Mouse (Mus musculus): ENCODE results near the gene Nab2.

Nab2 gene

DNA sequence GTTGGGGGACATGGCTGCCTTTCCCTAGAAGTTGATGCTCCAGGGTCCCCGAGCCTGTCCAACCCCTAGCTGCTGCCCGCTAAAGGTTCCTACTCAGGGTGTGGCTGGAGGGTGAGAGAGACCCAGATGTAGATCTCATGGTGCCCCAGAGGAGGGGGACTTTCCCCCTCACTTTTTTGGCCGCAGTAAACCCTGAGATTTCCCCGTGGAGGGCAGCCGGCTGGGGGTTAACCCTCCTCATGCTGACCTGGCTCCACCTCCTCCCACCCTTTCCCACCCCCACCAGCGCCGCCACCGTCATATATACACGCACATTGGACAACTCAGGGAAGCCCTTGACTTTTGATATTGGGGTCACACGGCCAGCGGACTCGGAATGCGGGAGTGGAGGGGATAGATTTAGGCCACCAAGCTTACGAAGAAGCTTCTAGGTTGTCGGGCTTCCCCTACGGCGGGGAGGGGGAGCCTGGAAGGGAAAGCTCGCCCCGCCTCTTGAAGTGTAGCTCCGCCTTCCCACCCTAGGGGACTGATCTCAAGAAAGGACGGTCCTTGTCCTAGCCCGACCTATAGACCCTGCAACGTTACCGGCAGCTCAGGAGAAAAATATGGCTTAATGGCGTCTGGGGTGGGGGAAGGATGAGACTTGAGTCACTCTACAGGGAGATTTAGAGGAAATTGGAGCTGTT lies 24.7 kb downstream of the Nab2 start:
- peak; percentile 78 for DNase-seq (ENCODE audit: low spot score)

- DNase-seq (ENCODE audit: low spot score) = peak; percentile 75
These were observed 25.4 kb downstream of the Nab2 start, which contains the start of gene Stat6 for GRCm38 (mm10) chr10:127642772-127643552. TSS of gene Stat6 (plus strand) at chr10:127642986.

- peak; percentile 88 for DNase-seq (ENCODE audit: low spot score)
These were observed 26.3 kb downstream of the Nab2 start for GRCm38 (mm10) chr10:127641861-127642771.

GRCm38 (mm10) chr10:127640421-127640820 lies 27.9 kb downstream of the Nab2 start:
- DNase-seq (ENCODE audit: low spot score) = no peak

- no peak for DNase-seq (ENCODE audit: low spot score)
These were observed 35.6 kb downstream of the Nab2 start for GRCm38 (mm10) chr10:127632668-127633271.

DNA sequence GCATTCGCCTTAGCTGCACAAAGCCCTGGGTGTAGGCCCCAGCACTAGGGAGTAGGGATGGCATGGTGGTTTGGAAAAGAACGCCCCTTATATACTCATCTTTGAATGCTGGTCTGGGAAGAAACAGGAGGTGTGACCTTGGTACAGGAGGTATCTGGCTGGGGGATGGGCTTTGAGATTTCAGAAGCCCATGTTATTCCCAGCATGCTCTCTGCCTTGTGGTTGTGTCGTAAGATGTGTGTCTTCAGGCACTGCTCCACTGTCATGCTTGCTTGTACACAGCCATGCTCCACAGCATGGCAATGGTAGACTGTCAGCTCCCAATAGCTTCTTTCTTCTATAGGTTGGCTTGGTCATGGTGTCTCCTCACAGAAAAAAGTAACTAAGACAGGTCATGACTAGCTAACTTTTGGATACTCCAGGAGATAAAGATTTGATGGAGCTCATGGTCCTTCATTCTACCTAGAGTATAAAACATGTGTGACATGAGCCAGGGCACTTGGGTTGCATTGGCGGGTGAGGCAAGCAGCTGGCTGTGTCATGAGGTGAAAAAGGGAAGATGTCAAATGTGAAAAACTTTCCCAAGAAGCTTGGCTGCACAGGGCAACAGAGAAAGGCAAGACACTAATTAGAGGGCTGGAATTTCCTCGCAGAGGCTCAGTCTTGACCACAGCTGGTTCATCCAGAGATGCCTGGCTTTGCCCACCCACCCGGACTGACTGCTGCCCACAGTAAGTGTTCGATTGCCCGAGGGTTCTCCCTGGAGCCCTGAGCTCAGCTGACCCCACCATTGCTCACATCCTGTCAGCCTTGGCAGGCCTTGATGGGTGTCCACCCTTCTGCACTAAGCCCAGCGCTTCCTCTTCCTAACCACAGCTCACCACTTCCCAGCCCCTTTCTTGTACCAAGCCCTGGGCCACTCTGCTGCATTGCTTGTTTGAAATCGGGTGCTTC lies 36.8 kb downstream of the Nab2 start:
- no peak for DNase-seq (ENCODE audit: low spot score)

GRCm38 (mm10) chr10:127626433-127626832 lies 41.9 kb downstream of the Nab2 start:
- no peak for DNase-seq (ENCODE audit: low spot score)

DNA sequence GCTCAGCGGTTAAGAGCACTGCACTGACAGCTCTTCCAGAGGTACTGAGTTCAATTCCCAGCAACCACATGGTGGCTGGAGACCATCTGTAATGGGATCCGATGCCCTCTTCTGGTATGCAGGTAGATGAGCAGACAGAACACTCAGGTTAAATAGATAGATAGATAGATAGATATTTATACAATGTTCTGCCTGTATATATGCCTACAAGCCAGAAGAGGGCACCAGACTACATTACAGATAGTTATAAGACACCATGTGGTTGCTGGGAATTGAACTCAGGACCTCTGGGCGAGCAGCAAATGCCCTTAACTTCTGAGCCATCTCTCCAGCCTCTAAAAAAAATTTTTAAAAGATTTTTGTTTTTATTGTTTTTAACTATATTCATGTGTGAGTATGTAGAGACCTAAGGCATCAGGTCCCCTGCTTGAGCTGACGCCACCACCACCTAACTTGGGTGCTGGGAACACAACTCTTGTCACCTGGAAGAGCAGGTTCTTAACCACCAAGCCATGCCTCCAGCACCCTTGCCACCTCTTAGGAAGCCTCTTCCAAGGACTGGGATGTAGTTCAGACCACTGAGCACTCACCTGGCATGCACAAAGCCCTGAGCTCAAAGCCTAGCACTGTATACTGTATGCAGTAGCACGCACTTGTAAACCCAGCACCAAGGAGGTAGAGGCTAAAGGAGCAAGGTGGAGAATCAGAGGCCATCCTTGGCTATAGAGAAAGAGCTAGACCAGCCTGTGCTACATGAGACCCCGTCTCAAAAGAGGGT lies 44.7 kb downstream of the Nab2 start:
- DNase-seq (ENCODE audit: low spot score) = no peak

DNA sequence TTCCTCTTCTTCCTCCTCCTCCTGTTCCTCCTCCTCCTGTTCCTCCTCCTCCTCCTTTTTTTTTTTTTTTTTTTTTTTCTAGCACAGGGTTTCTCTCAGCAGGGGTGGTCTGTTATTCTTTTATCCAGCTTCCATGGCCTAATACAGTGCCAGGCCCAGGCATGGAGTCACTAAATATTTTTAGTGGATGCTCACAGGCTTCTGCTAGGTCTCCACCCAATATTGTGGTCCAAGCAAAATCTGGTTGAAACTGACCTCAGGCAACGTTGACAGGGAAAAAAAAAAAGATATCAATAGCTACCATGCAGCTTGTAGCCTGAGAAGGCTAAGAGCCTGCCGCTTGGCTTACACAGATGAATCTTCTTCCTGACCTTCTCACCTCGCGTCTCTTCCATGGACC lies 45.7 kb downstream of the Nab2 start:
- no peak for DNase-seq (ENCODE audit: low spot score)

DNA sequence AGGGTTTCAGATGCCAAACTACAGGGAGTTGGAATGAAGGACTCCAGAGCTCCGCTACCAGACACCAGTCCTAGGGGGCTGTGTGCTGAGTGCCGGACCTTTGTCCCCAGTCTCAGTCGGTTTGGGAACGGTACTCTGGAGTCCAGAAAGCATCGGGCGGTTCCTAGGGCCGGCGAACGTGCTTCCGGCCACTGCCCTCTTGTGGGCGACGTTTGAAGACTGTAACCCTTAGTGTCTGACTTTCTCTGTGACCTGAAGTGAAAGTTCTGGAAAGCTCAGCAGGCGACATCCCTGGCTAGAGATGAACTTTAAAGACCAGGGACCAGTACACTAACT lies 46.3 kb downstream of the Nab2 start:
- DNase-seq (ENCODE audit: low spot score) = peak; percentile 77

- DNase-seq (ENCODE audit: low spot score) = peak; percentile 90
These were observed 46.9 kb downstream of the Nab2 start for GRCm38 (mm10) chr10:127621191-127622056.

DNA sequence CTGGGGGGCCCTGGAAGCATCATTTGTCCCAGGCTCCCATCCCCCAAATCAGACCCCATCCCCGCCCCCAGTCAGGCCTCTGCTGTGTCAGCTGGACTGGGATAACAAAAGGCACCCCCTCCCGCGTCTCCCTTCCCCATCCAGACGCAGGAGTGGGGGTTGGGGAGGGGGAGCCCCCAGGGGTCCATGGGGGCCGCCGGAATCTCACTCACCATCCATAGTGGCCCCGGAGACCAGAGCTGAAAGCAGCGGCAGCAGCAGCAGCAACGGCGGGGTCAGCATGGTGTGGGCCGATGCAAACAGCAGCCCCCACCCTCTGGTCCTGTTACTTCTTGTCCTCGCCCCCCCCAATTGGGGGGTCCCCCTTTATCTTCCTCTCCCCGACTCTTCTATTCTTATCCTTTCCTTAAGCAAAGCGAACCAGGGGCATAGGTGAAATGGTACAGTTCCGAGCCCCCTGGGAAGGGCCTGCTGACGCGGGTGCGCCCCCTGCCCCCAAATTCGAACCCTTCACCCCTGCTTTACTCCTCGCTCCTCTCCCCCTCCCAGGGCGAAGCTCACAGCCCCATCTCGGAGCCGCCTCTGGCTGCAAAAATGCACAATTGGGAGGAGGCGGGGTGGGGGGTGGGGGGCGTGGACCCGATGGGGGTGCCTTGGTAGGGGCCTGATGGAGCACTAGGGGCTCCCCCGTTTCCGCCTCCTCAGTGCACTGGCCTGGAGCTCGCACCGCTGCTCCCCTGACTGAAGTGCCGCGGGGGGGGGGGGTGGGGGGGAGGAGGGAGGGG lies 47.8 kb downstream of the Nab2 start, which contains the start of gene Lrp1:
Lrp1 (minus strand) TSS at position 743 of the 785 bp plus-strand sequence.
- peak; percentile 63 for DNase-seq (ENCODE audit: low spot score)

- DNase-seq (ENCODE audit: low spot score) = peak; percentile 49
These were observed 48.4 kb downstream of the Nab2 start for GRCm38 (mm10) chr10:127619941-127620405.

DNA sequence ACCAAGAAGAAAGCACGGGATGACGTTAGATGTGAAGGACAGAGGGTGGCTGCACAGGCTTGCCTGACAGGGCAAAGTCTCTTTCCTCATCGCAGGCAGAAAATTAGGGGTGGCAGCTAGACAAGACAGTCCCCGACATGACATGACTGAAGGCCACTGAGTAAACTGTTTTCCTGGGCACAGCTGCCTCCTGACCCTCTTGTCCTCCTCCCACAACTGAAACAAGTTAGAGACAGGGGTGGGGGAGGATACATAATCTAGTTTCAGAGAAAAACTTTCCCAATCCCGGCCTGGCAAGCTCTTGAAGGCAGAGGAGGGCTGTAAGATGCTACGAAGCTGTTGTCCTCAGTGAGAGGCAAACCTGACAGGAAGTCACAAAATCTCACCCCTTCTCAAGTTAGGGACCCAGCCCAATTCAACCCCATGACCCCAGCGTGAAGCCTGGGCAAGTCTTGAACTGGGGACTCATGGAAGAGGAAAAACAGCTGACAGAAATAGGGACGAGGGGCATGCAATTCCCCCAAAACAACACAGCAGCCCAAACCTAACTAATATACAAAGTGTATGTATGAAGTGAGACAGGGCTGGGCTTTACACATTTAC lies 49.1 kb downstream of the Nab2 start:
- no peak for DNase-seq (ENCODE audit: low spot score)

DNA sequence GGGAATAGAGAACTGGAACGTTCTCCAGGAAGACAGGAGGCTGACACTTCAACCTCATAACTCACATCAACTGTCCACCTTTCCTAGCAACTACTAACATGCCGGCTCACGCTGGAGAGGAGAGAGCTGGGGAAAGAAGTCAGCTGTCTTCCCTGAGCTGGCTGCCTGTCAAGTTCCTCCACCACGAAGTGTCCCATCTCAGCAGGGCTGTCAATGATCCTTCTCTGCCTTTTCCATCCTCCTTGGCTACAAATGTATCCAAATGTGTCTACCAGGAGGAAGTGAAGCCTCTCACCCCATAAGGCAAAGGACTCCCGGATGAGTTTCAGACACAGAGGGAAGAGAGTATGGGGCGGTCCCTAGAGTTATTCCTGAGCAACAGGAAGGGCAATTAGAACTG lies 50.2 kb downstream of the Nab2 start:
- peak; percentile 31 for DNase-seq (ENCODE audit: low spot score)

DNA sequence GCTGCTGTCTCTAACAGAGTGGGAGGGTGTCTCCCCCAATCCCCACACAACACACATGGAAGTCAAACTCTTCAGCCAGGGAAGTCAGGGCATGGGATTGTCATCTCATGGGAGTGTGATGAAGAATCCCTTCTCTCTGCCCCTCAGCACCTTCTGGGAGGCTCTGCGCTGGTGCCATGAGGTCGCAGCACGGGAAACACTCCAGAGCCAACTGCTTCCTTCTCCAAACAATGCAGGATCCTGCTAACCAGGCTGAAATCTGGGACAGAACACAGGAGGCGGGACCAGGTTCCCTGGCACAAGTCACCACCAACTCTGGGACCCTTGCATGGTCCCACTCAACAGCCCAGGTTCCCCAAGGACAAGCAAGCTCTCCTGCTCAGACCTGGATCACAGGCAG lies 51.1 kb downstream of the Nab2 start:
- no peak for DNase-seq (ENCODE audit: low spot score)

DNA sequence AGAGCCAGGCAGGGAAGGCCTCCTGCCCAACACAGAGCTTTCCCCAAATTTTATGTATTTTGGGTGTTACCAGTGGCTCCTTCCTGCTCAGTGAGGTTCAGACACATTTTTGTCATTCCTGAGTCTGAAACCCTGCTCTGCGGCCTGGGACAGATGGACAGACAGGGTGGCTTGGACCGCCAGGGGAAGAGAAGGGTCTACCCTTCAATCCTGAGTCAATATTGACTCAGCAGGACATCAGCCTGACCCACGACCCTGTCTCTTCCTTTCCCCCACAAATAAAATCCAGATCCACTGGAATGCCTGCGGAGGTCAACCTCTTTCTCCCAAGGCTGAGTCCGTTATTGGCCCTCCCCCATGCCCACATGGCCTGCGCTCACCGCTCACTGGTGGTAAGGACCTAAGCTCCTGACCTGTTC lies 52.1 kb downstream of the Nab2 start:
- no peak for DNase-seq (ENCODE audit: low spot score)

DNA sequence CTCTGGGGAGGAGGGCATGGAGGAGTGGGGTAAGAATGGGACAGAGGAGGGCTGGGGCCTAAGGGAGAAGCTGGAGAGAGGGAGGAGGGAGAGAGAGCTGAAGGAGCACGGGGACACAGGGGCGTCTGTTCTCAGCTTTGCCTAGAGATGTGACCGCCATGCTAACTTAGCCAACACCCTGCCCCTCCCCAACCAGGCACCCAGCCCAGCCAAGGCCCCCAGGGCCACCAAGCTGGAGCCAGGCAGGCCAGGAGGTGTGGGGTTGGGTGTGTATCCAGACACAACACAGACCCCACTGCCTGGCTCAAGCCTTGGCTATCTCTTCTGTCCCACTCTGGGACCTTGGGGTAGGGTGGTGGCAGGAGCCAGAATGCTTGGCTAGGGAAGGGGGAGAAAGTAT lies 52.8 kb downstream of the Nab2 start:
- DNase-seq (ENCODE audit: low spot score) = peak; percentile 74
